Mouse (Mus musculus) midbrain, embryonic 14.5 days (tissue): ENCODE data around the gene Gm21969. TPM values are rescaled to one million over a fixed set of nuclear protein-coding genes. Genes with fewer than 3 reads are reported as not detected.

Experiments used
- ATAC-seq: fragments of 200-750 bp; cut with Nextera tagmentation; 2 replicates; pipeline ENCODE4 v1.8.0; 2017; ENCODE audit warnings: moderate number of reproducible peaks, moderate library complexity; ENCODE audit not compliant: low FRiP score, low TSS enrichment
- DNase-seq: peaks from one replicate; pipeline ENCODE4 v3.0.0-alpha.2; 2015
- H3K27ac ChIP-seq: fragments of 300-500 bp; sonication (generic); replicated peaks from 2 replicates; pipeline ENCODE4 v1.5.1; 2014; ENCODE audit warnings: mild to moderate bottlenecking, low read depth, low read length, moderate library complexity
- H3K27me3 ChIP-seq: fragments of 300-500 bp; sonication (generic); 2 replicates; pipeline ENCODE4 v1.6.1; 2014; ENCODE audit warnings: low read length, control low read depth, mixed read lengths; ENCODE audit not compliant: control insufficient read depth, insufficient read depth
- H3K36me3 ChIP-seq: fragments of 300-500 bp; sonication (generic); 2 replicates; pipeline ENCODE4 v1.6.1; 2014; ENCODE audit warnings: low read length, control low read depth; ENCODE audit not compliant: control insufficient read depth, insufficient read depth
- H3K4me1 ChIP-seq: fragments of 300-500 bp; sonication (generic); 2 replicates; pipeline ENCODE4 v1.6.1; 2014; ENCODE audit warnings: mild to moderate bottlenecking, antibody characterized with exemption, low read length, control low read depth; ENCODE audit not compliant: control insufficient read depth, insufficient read depth
- H3K4me2 ChIP-seq: fragments of 300-500 bp; sonication (generic); 2 replicates; pipeline ENCODE4 v1.6.1; 2014; ENCODE audit warnings: mild to moderate bottlenecking, low read length, moderate library complexity
- H3K4me3 ChIP-seq: fragments of 300-500 bp; sonication (generic); replicated peaks from 2 replicates; pipeline ENCODE4 v1.5.1; 2014; ENCODE audit warnings: low read depth, low read length
- H3K9ac ChIP-seq: fragments of 300-500 bp; sonication (generic); replicated peaks from 2 replicates; pipeline ENCODE4 v1.6.1; 2014; ENCODE audit warnings: mild to moderate bottlenecking, low read length, moderate library complexity
- H3K9me3 ChIP-seq: fragments of 300-500 bp; sonication (generic); 2 replicates; pipeline ENCODE4 v1.6.1; 2016; ENCODE audit warnings: low read length, control low read depth, mixed read lengths; ENCODE audit not compliant: control insufficient read depth
- WGBS: fragments of 180-500 bp; shearing (Covaris S2); extraction: QIAGEN DNeasy Blood & Tissue Kit; methylation state at CpG from one replicate; pipeline ENCODE4 v1.1.7; 2014; 5-methylcytosine and 5-hydroxymethylcytosine counted together
- polyA plus RNA-seq: library from polyadenylated mRNA; unstranded; fragments of >200 nt; fragmentation: Nextera tagmentation; extraction: Ambion mirVana; gene quantifications from 2 replicates; pipeline ENCODE4 v1.2.1, GENCODE M21; 2014

The Gm21969 gene
- polyA plus RNA-seq, 1 experiment from 2014 or later: not detected

- H3K4me3 ChIP-seq: no peak overlapping the region
- no peaks in the 10 kb centered on the region for H3K9me3 ChIP-seq
- 88% methylated on average over 7 of the region's 7 CpGs for WGBS
- no peak for ATAC-seq
- H3K27me3 ChIP-seq: no peaks in the 10 kb centered on the region
- no peak overlapping the region for H3K9ac ChIP-seq
- peaks cover 12% of the 10 kb centered on the region; the same call in 1 of the 2 replicates for H3K36me3 ChIP-seq
- H3K4me1 ChIP-seq: no peaks in the 10 kb centered on the region
- no peak overlapping the region for H3K4me2 ChIP-seq
- H3K27ac ChIP-seq: no peak overlapping the region
- no peak for DNase-seq
Measured at GRCm38 (mm10) chr4:139631569-139632253, 28.7 kb downstream of the Gm21969 start.

- H3K27me3 ChIP-seq: no peaks in the 10 kb centered on the region
- H3K4me1 ChIP-seq: no peaks in the 10 kb centered on the region
- DNase-seq (no peak), ATAC-seq (no peak)
- H3K4me3 ChIP-seq: no peak overlapping the region
- no peak overlapping the region for H3K27ac ChIP-seq
- no peak overlapping the region for H3K9ac ChIP-seq
- H3K36me3 ChIP-seq: peaks cover 15% of the 10 kb centered on the region
- no peaks in the 10 kb centered on the region for H3K9me3 ChIP-seq
- no peak overlapping the region for H3K4me2 ChIP-seq
- 85% methylated on average over 10 of the region's 10 CpGs for WGBS
Measured at GRCm38 (mm10) chr4:139632254-139632580, 29.2 kb downstream of the Gm21969 start.

GRCm38 (mm10) chr4:139636373-139636772 is 33.4 kb downstream of the Gm21969 start:
- Histone ChIP-seq H3K9me3 (no peaks in the 10 kb centered on the region), H3K36me3 (peaks cover 16% of the 10 kb centered on the region), H3K4me1 (peaks cover 12% of the 10 kb centered on the region; the same call in 1 of the 2 replicates), H3K27me3 (no peaks in the 10 kb centered on the region), H3K4me2 (no peak overlapping the region), H3K9ac (no peak overlapping the region), H3K4me3 (no peak overlapping the region), H3K27ac (no peak overlapping the region)
- 23% methylated on average over 7 of the region's 7 CpGs for WGBS
- DNase-seq (peak; percentile 84), ATAC-seq (no peak)

- Histone ChIP-seq H3K27ac (no peak overlapping the region), H3K36me3 (peaks cover 19% of the 10 kb centered on the region), H3K4me2 (no peak overlapping the region), H3K4me3 (no peak overlapping the region), H3K9ac (no peak overlapping the region), H3K9me3 (no peaks in the 10 kb centered on the region), H3K4me1 (peaks cover 22% of the 10 kb centered on the region; the same call in 1 of the 2 replicates), H3K27me3 (peaks cover 5% of the 10 kb centered on the region; the same call in 1 of the 2 replicates)
- ATAC-seq (no peak), DNase-seq (no peak)
- 89% methylated on average over 9 of the region's 9 CpGs for WGBS
Measured at GRCm38 (mm10) chr4:139637847-139638246, 34.9 kb downstream of the Gm21969 start.

- Histone ChIP-seq H3K9me3 (no peaks in the 10 kb centered on the region), H3K27me3 (peaks cover 10% of the 10 kb centered on the region; the same call in 1 of the 2 replicates), H3K36me3 (peaks cover 19% of the 10 kb centered on the region), H3K27ac (no peak overlapping the region), H3K4me3 (no peak overlapping the region), H3K9ac (no peak overlapping the region), H3K4me2 (no peak overlapping the region), H3K4me1 (peaks cover 22% of the 10 kb centered on the region; the same call in 1 of the 2 replicates)
- DNase-seq: no peak
- WGBS: 93% methylated on average over 16 of the region's 16 CpGs
- no peak for ATAC-seq
Measured at GRCm38 (mm10) chr4:139638356-139638755, 35.4 kb downstream of the Gm21969 start.

- Histone ChIP-seq H3K9me3 (no peaks in the 10 kb centered on the region), H3K4me3 (no peak overlapping the region), H3K4me2 (no peak overlapping the region), H3K27ac (0 out of 2 replicates have a peak overlapping the region, but pooled peaks have one; percentile 37), H3K9ac (0 out of 2 replicates have a peak overlapping the region, but pooled peaks have one; percentile 12), H3K4me1 (peaks cover 22% of the 10 kb centered on the region; the same call in 1 of the 2 replicates), H3K27me3 (peaks cover 11% of the 10 kb centered on the region; the same call in 1 of the 2 replicates), H3K36me3 (peaks cover 16% of the 10 kb centered on the region)
- DNase-seq (peak; percentile 48), ATAC-seq (no peak)
- 16% methylated on average over 12 of the region's 12 CpGs for WGBS
Measured at GRCm38 (mm10) chr4:139639801-139640200, 36.8 kb downstream of the Gm21969 start.

- Histone ChIP-seq H3K27ac (no peak overlapping the region), H3K4me3 (no peak overlapping the region), H3K9me3 (no peaks in the 10 kb centered on the region), H3K4me2 (no peak overlapping the region), H3K4me1 (peaks cover 22% of the 10 kb centered on the region; the same call in 1 of the 2 replicates), H3K36me3 (peaks cover 16% of the 10 kb centered on the region), H3K27me3 (peaks cover 11% of the 10 kb centered on the region; the same call in 1 of the 2 replicates), H3K9ac (no peak overlapping the region)
- no peak for ATAC-seq
- DNase-seq: no peak
- 64% methylated on average over 12 of the region's 12 CpGs for WGBS
Measured at GRCm38 (mm10) chr4:139640333-139640732, 37.3 kb downstream of the Gm21969 start.

- WGBS: 47% methylated on average over 5 of the region's 6 CpGs
Measured at GRCm38 (mm10) chr4:139640775-139641174, 37.8 kb downstream of the Gm21969 start.

More at GRCm38 (mm10) chr4:139640775-139641174, 37.8 kb downstream of the Gm21969 start:
- Histone ChIP-seq H3K4me1 (peaks cover 22% of the 10 kb centered on the region; the same call in 1 of the 2 replicates), H3K9ac (no peak overlapping the region), H3K36me3 (peaks cover 11% of the 10 kb centered on the region), H3K4me2 (no peak overlapping the region), H3K9me3 (no peaks in the 10 kb centered on the region), H3K27ac (no peak overlapping the region), H3K27me3 (peaks cover 11% of the 10 kb centered on the region; the same call in 1 of the 2 replicates), H3K4me3 (no peak overlapping the region)
- no peak for DNase-seq
- no peak for ATAC-seq
